In the genomic region with DNA sequence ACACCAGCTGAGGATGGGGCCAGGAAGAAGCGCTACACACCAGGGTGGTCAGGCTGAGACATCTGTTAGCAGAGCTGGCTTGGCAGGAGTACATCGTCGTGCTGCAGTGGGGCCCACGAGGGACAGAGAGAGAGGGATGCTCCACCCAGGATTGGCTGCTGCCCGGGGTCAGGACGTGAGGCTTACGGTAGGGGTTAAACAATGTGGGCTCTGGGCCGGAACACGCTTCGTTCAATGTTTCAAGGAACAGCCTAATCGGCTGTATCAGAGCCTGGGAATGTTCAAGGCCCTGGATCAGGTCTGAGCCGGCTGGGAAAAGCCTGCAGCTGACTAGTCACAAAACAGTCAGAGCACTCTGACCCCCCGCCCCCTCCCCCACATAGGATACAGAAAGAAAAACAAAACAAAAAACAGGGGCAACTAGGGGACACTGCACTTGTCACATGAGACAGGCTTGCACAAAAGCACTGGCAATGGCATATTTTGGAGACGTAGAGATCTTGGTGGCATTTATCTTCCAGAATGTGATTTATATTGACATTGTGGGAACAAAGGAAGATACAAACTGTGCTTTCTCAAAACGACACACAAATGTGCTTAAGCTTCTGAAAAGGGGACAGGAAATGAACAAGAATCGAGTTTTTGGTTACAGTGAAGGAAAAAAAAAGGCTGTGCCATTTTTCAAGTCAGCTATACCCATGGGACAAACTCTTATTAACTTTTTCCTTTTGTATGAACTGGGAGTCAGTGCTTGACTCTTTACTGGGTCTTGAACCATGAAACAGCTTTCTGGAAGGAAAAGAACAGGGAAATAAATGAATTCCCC, we compare ENCODE assay signal across 9 mouse cellular contexts. TPM values are rescaled to one million over a fixed set of nuclear protein-coding genes. Genes with fewer than 3 reads are reported as not detected.
A peak's percentile ranks its signal among the peaks of the same experiment; 100 is the strongest.
DNase-seq lines count a peak whose midpoint lies in the region.
"Had no signal": no experiment of that assay in that cellular context is flagged by ENCODE, and none has a peak within 500 bp of the region (broad histone marks: within the 10 kb centered on the region; RNA-seq: fewer than 3 reads in every experiment).

No protein-coding gene starts in this region.

- no peaks in the 10 kb centered on the region for H3K9me3 ChIP-seq in forebrain, embryonic 10.5 days

- no peaks in the 10 kb centered on the region for H3K36me3 ChIP-seq in forebrain, embryonic 10.5 days (replicated peaks)

- DNase-seq in thymus, postnatal 25 days: peak; percentile 8
- no peak for DNase-seq in thymus, postnatal 10 days (ENCODE audit: low spot score in 2 of 2)
- DNase-seq in forebrain, embryonic 10.5 days (ENCODE audit: extremely low spot score, low spot score): peak; percentile 67
- peak; percentile 48 to 63 for DNase-seq in heart, postnatal 14 days
- peak; percentile 74 to 85 for DNase-seq in kidney, postnatal 4 days
- peak; percentile 52 for DNase-seq in ovary, postnatal 10 days (ENCODE audit: low spot score)
- DNase-seq in left cerebral cortex, adult 8-10 months (ENCODE audit: low spot score in 2 of 2): no peak
- DNase-seq in spleen, adult 12 weeks (ENCODE audit: low spot score): no peak

- H3K4me3 ChIP-seq in forebrain, embryonic 10.5 days: peak overlapping the region; percentile 10; the same call in 1 of the 2 replicates
- H3K4me3 ChIP-seq: myocyte had no signal

- no peaks in the 10 kb centered on the region for H3K27me3 ChIP-seq in forebrain, embryonic 10.5 days (ENCODE audit: poor library complexity, severe bottlenecking)

- WGBS in forebrain, embryonic 10.5 days: 15% methylated on average over 16 of the region's 16 CpGs

- peak overlapping the region; percentile 90 for H3K27ac ChIP-seq in forebrain, embryonic 10.5 days

- intact Hi-C loops in heart, postnatal 14 days (cut with DNase I): no loop called here

- H3K4me1 ChIP-seq in forebrain, embryonic 10.5 days: peaks cover 40% of the 10 kb centered on the region

RNA-seq across cellular contexts. Expression of a gene that starts 8.4 kb away (rescaled TPM):
- 178 and 181 TPM in 2 replicates for polyA plus RNA-seq in forebrain, embryonic 10.5 days (2016; fragmentation: Nextera tagmentation; extraction: Ambion mirVana)
- total RNA-seq in heart, postnatal 14 days (2021): 100 to 1,000 TPM; 325 to 358 TPM
- 100 to 1,000 TPM; 184 to 197 (median 194) TPM for total RNA-seq in left cerebral cortex, adult 8-10 months (2022)

RNA-seq across cellular contexts. Expression of a gene that starts 34.7 kb away (rescaled TPM):
- polyA plus RNA-seq in forebrain, embryonic 10.5 days (2016; fragmentation: Nextera tagmentation; extraction: Ambion mirVana): 5.9 and 7.0 TPM in 2 replicates
- total RNA-seq in heart, postnatal 14 days (2021): not detected
- total RNA-seq in left cerebral cortex, adult 8-10 months (2022): under 1 TPM in 1 of 4 experiments, not detected in 3; 0.14 TPM

Comparison
In these comparisons a context has a peak if more than half of its experiments do, and no peak if none do; other contexts are left out.
1. DNase-seq: peak in thymus, postnatal 25 days (single experiment), forebrain, embryonic 10.5 days (single experiment), heart, postnatal 14 days (2 of 2), kidney, postnatal 4 days (2 of 2) and ovary, postnatal 10 days (single experiment); none in thymus, postnatal 10 days (0 of 2), left cerebral cortex, adult 8-10 months (0 of 2) and spleen, adult 12 weeks (single experiment).